Mouse (Mus musculus) brain, embryonic 14.5 days (tissue): ENCODE data around the gene Strn3. TPM values are rescaled to one million over a fixed set of nuclear protein-coding genes. Genes with fewer than 3 reads are reported as not detected.
"Not testable (repeated sequence)": the region's sequence is repeated elsewhere in the genome, so short reads cannot be mapped to it uniquely, and the experiment has no call there.

Experiments
- DNase-seq: peaks from one replicate; pipeline ENCODE4 v3.0.0-alpha.2; 2011; ENCODE audit warnings: low read depth
- CTCF ChIP-seq: fragments of 200-500 bp; IDR thresholded peaks from 2 replicates; pipeline ENCODE4 v1.5.1; 2012; ENCODE audit warnings: inconsistent platforms, mild to moderate bottlenecking, moderate library complexity, borderline replicate concordance; ENCODE audit not compliant: insufficient read depth, insufficient read length; ENCODE audit errors: extremely low read depth
- POLR2A ChIP-seq: fragments of 200-500 bp; IDR thresholded peaks from 2 replicates; pipeline ENCODE4 v1.6.1; 2012; ENCODE audit warnings: mild to moderate bottlenecking, inconsistent platforms, borderline replicate concordance; ENCODE audit not compliant: poor library complexity, insufficient read depth, insufficient read length, severe bottlenecking; ENCODE audit errors: extremely low read depth
- polyA plus RNA-seq: library from polyadenylated mRNA; depleted of rRNA; stranded (reverse); fragments of >200 nt; gene quantifications from 2 replicates; pipeline ENCODE4 v1.2.3, GENCODE M21; 2012; rRNA removed

Gene Strn3
- polyA plus RNA-seq, 1 experiment: 62.4 TPM

DNA sequence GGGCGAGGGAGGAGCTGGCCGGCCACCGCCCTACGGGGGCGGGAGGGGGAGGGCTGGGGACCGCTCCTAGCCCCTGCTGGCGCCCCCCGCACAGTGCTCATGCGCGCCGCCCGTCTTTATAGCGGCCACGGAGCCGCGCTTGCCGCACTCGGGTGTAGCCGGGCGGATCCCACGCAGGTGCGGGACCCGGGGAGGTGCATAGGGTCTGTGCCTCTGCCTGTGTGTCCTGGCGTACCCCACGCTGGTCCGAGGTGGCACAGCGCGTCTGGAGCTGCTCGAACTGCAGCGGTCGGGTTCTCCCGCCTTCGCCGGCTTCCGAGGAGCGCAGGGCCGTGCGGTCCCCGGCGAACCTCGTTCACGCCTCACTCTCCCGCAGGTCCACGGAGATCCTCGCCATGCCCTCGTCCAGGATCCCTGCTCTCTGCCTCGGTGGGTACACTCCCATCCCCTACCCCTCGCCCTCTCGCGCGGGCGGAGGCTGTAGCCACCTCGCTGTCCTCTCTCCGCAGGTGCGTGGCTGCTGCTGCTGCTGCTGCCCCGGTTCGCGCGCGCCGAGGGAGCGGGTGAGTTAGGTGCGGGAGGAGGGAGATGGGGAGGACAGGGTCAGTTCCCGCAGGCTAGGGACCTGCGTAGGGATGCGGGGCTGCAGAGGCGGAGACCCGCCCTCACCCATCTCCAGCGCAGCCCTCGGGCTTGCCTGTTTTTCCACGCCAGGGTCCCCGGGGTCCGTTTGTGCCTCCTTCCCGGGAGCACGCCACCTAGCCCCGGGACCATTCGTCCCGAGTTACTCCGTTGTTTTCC lies 98.3 kb downstream of the Strn3 start, which contains the start of gene Coch:
Gene Coch, plus strand, starts transcription at position 113 of the 801 bp plus-strand sequence.
- no peak for TF ChIP-seq CTCF
- TF ChIP-seq POLR2A: no peak

DNA sequence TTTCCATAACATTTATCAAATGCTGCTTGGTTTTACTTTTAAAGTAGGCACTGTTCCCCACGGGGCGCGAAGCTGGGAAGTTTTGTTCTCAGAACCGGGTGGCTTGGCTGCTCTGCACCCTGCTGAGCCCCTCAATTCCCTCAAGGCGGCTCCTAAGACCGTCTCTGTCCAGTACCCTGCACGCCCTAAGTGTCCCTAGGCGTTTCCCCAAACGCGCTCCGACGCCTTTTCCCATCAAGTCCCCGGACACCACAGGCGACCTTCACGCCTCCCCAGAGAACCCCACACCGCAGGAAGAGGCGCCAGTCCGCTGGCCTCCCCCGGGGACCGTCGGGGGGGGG lies 98.8 kb downstream of the Strn3 start:
- no peak for TF ChIP-seq CTCF
- TF ChIP-seq POLR2A: no peak
- DNase-seq: peak; percentile 39

More for the DNA sequence above, 98.3 kb downstream of the Strn3 start, which contains the start of gene Coch:
- DNase-seq: peak; percentile 67

DNA sequence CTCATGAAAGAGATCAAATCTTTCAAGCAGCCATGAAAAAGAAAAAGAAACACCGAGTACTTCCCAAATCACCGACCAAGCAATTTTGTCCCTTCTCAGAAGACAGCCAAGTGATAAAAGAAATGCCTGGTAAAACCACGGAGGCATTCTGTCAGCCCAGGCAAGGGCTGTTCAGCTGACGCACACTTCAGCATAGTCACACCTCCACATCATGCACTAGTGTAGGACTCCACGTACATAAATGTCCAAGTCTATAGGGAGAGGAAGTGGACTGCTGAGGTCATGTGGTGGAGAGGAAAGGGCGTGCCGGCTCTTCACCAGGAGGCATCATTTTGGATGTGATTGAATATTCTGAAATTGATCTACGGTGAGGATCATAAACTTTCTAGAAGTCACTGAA lies 99.8 kb downstream of the Strn3 start:
- no peak for TF ChIP-seq POLR2A
- TF ChIP-seq CTCF: no peak
- no peak for DNase-seq

DNA sequence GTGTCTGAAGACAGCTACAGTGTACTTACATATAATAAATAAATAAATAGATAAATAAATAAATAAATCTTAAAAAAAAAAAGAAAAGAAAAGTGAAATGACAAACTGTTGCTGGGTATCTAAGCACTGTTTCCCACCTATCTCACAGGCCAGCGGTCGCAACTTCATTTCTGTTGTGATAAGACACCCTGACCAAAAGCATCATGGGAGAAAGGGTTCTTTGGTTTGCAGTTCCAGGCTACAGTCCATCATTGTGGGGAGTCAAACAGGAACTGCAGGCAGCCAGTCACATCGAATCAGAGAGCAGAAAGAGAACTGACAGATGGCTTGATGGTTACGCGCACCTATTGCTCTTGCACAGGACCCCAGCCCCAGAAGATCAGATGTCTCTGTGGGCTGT lies 102.4 kb downstream of the Strn3 start:
- TF ChIP-seq CTCF (no peak), POLR2A (no peak)
- no peak for DNase-seq

DNA sequence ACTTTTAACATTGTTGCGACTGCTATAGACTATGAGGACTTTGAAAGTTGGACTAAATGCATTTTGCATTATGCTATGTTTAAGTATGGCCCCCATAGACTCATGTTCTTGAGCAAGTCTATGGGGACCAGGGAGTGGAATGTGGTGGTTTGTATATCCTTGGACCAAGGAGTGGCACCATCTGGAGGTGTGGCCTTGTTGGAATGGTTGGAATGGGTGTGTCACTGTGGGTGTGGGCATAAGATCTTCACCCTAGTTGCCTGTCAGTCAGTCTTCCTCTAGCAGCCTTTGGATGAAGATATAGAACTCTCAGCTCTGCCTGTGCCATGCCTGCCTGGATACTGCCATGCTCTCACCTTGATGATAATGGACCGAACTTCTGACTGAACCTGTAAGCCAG lies 113.9 kb downstream of the Strn3 start:
- not testable (repeated sequence) for DNase-seq

DNA sequence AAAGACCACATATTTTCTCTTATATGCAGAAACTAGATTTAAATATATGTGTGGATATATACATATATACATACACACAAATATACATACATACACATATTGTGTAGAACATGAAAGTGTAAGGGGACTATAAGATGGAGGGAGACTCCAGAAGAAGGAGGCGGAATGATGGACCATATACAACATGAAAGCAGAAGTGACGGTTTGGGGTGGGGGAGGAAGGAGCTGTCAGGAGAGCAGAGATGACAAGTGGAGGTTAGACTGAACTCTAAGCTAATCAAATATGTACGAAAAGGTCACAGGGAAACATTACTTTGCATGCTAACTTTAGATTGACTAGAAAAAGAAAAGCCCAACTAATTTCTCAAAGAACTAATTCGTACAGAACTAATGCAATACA lies 119.0 kb downstream of the Strn3 start:
- no peak for DNase-seq
- TF ChIP-seq CTCF: no peak
- TF ChIP-seq POLR2A: no peak

GRCm38 (mm10) chr12:51569944-51570343 lies 121.8 kb downstream of the Strn3 start:
- no peak for DNase-seq
- TF ChIP-seq POLR2A (no peak), CTCF (no peak)

DNA sequence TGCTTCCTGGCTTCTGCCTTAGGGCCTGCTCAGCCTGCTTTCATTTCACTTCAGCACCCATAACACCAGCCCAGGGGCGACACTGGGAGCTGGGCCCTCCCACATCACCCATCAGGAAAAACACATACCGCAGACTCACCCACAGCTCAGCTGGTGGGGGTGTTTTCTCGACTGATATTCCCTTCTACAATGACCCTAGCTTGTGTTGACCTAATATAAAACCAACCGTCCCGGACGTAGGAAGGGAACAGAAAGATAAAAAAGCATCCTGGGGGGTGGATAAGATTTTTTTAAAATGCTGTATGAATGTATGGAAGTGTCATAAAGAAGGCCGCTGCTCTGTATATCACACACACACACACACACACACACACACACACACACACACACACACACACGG lies 122.2 kb downstream of the Strn3 start:
- no peak for DNase-seq
- no peak for TF ChIP-seq POLR2A

GRCm38 (mm10) chr12:51567225-51567624 lies 124.5 kb downstream of the Strn3 start:
- no peak for DNase-seq
- no peak for TF ChIP-seq CTCF

DNA sequence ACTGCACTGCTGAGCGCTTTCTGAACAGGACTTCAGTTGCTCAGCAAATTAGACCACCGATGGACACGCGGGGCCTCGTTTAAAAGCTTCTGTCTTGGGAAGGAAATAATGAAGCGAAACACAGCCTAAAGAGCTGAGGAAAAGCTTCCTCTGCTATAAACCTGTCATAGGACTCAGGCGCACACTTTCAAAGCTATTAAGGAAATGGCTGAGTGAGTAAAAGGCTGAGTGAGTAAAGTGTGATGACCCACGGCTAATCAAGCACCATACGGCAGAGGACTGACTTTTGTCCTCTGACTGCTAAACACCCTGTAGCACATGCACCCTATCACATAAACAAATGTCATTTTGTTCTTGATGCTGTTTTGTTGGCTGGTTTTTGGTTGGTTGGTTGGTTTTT lies 130.3 kb downstream of the Strn3 start:
- peak; percentile 19 for DNase-seq
- TF ChIP-seq POLR2A: no peak

Other genes starting within 250 kb of the Strn3 start
- gene Coch, start 98.6 kb downstream of the Strn3 start, polyA plus RNA-seq: 9.7 and 10.0 TPM in 2 replicates
- gene Ap4s1, start 864 bp downstream of the Strn3 start, polyA plus RNA-seq: 24.3 and 27.5 TPM in 2 replicates
- 32.4 and 44.4 TPM in 2 replicates for gene Hectd1, start 137.6 kb upstream of the Strn3 start, polyA plus RNA-seq